Mouse (Mus musculus) layer of hippocampus, postnatal 25 days (tissue): Measurements from ENCODE around the gene Ephb1. TPM values are rescaled to one million over a fixed set of nuclear protein-coding genes. Genes with fewer than 3 reads are reported as not detected.

Source experiments
- DNase-seq, 2 experiments: peaks; one replicate each; pipeline ENCODE4 v3.0.0; 2022; ENCODE audit warnings: mixed read lengths in 2 of 2, low spot score in 1 of 2; ENCODE audit errors: extremely low spot score in 1 of 2
- total RNA-seq, 2 experiments: library from RNA; stranded (reverse); gene quantifications; 2 replicates each; pipeline ENCODE4 v1.2.3; 2021

The Ephb1 gene
- total RNA-seq, 2 experiments from 2014 or later, result 30.1 to 32.2 TPM

DNA sequence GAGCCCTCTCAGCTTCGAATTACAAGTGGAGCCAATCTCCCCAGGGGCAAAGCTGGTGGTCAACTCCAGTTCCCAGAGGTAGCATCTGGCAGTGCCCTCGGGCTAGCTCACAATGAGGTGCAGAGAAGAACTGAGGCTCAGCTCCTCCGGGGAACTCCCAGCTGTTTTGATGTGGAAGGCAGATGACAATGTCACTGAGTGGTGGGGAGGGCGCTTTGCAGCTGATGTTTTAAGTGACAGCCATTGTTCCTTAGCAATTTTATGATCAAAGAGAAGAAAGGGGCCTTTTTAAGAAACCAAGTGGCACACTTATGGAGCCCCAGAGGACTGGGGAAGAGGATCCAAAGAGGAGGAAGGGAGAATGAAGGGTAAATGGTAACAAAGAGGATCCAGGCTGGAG, 46.8 kb downstream of the Ephb1 start:
- DNase-seq, result no peak

DNA sequence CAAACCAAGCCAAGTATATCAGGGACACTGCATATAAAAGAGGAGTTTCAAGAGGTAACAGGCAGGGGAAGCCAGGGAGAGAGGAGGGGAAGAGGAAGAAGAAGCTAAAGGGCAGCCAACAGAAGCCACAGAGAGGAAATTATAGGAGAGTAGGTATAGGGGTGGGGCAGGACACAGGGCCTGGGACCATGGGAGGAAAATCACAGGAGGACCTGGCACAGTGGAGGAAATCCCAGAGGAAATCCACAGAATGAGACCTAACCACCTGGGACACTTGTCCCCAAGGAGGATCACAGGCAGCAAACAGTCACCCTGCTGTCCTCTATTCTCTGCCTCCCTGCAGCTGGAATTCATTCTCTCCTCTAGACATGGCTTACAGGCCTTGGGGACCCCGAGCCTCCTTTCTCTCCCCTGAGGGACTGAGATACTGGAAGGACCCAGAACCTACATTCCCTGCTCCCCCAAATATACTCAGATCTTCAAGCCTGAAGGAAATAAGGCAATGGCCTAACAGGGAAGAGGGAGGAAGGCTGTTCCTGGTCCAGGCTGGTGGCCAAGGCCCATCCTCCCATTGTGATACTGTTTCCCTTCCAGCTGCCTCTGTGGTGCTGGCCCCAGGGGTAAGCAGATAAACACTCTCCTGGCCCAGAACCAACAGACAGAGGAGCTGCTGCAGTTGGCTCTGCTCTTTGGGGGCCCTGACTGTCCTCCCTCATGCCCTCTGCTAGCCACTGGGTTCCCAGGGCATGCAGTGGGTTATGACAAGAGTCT, 47.7 kb downstream of the Ephb1 start:
- no peak for DNase-seq

DNA sequence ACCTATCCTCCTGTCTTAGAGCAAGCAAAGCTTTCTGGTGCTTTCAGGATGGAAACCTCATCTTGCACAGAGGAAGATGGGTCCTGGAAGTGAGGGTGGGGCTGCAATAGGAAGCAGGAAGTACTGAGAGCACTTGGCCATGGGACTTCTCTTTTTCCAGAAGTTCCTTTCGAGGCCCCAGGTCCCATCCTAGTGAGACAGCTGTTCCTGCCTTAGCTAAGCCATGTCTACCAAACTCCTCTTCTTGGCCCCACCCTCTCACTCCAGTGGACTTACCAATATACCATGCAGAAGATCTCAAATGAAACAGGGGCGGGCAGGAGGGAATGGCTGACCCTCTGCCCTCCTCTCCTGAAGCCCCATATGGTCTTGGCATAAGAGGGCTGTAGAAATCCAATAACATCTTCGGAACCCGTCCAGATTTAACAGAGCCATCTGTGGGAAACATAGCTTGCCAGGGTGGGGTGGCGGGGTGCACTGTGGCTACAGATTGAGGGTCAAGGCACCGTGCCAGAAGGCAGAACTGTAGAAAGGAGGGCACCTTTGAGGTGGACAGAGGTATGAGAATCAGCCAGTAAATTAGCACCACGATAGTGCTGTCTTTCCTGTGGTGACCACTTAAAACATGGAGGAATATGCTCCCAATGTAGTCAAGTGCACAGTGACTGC, 48.9 kb downstream of the Ephb1 start:
- DNase-seq, result no peak

DNA sequence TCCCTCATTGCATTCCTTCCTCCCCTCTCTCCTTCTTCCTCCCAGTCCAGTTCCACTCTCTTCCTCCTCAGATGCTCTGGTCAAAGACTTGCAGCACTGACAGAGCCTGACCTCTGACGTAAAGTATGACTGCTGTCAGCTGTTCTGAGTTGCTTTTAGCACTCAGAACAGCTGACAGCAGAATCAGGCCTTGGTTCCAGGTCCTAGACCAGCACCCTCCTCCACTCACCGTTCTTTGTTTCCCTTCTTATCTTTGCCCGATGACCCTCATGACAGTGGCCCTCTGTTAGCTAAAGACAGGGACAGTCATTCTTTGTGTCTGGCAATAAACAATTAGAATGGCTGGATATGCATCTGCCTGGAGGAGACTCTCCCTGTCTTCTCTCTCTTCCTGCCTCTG, 49.7 kb downstream of the Ephb1 start:
- no peak for DNase-seq

DNA sequence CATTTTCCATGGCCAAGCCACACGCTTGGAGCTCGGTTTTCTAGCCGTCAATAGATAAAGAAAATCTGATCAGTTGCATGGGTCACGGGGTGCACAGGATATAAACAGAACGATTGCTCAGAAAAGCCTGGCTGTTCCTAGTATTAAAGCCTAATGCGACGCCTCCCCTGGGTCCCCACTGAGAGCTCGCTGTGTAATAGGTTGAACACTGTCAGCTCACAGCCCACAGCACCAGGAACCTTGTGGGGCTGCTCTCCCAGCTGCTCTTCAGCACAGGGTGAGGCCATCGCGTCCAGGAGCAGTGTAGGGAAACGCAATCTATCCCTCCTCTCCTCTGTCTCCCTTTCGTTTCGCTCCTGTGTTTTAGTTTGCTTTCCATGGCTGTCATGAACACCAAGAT, 50.6 kb downstream of the Ephb1 start:
- no peak for DNase-seq

DNA sequence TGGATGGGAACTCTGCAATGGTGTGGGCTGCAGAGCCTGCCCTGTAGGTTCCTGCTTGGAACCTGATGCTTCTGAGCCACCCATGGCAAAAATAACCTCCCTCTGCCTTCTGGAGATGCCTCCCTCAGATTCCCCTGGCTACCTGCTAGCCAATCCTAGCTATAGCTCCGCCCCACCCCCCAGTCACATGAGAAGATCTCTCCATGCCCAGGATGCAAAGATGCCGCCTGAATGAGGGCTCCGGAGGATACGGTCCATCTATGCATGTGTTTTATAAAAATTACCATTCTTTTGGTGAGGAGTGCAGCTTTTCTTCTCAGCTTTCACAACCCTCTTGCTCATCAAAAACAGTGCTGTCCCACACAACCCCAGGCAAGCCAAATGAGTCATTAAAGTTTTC, 53.5 kb downstream of the Ephb1 start:
- no peak for DNase-seq

DNA sequence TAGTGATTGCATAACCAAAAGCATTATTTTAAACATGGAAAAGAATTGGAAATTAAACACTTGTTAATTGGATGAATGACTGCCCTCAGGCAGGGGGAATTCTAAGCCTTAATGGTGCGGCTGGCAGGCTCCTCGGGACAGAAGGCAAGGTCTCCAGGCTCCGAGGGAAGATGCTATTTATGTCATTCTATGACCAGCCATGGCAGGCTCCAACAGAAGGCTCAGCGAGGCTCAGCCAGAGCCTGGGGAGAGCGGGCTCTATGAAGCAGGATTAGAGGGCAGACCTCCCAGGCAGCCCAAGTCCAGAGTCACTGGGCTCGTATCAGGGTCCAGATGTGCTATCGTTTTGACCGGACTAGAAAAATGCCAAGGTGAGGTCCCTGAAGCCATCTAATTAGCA, 55.8 kb downstream of the Ephb1 start:
- DNase-seq, result no peak

DNA sequence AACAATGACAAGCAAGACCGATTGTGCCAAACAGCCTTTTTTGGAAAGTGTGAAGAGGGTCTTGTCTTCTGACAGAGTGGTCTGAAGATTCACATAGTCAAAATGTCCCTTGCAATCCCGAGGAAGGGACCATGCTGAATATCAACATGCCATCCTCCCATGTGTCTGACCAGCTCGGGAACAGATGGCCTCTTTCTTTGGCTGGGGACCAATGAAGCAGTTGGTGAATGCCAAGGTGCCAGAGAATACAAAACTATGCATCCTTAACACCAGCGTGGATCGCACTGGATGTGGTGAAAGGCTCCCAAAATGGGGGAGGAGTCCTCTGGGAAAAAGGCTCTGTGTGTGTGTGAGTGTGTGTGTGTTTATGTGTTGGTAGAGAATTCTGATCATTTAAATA, 56.5 kb downstream of the Ephb1 start:
- DNase-seq, result peak in 1 of 2 experiments; percentile 35

DNA sequence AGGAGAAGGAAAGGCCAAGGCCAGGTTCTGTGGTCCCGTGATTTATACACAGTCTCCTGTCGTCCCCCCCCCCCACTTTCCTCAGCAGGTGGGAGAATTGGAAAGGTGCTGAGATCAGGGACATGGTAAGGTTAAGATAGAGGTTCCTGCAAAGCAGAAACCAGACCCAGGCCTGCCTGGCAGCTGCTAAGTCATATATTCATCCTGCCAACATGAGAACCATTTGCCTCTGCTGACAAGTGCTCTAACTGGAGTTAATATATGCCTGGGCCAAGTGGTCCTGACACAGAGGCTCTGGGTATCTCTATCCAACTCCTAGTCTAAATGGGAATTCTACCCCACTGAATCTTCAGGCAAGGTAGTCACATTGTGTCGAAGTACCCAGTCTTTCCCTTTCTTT, 57.3 kb downstream of the Ephb1 start:
- no peak for DNase-seq

DNA sequence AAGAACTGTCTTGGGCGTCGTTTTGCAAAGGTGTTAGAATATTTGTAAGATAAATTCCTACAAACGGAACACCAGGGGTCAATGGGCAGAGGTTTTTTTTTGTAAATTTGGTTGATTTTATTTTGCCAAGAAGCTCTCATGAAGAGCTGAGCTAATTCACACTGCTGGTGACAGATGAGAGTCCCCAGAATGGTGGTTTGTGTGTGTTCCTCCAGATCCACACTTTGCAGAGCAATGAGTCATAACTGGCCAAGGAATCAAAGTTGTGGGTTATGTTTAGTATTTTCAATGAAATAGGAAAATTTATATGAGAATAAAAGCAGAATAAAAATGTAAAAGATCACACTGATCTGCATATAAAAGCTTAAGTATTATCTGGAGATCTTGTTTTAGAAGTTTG, 60.9 kb downstream of the Ephb1 start:
- DNase-seq, result no peak

DNA sequence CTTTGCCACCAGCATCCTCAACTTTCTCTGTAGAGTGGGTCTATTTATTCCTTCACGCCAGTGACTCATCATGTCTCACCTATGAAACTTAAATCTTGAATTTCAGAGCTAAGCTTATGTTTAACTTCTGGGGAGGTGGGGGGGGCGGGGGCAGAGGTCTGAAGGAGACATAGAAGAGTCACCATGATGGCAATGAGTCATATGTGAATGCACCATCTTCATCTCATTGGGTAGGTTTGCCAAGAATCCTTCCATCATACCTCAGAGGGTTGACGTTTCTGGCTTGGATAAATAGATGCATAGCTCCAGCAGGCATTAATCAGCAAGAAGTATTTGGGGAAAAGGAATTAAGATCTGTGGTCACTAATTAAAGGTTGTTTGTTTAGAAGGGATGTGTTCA, 63.3 kb downstream of the Ephb1 start:
- no peak for DNase-seq

DNA sequence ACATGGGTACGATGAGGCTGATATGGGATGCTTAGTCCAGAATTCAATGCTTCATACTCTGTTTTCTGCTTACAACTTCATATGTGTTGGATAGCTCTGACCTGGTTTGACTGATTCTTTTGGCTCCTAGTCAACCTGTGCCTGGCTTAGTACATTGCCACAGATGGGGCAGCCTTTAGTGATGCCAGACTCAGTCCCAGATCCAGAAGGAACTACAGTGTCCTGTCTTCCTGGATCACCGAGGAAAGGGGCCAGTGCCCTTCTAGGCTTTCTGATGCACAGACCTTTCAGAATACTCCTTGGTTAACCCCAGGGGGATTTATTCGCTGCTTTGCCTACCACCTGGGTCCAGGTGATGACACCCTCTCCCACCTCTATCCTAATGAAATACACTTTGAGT, 66.1 kb downstream of the Ephb1 start:
- DNase-seq, result no peak

DNA sequence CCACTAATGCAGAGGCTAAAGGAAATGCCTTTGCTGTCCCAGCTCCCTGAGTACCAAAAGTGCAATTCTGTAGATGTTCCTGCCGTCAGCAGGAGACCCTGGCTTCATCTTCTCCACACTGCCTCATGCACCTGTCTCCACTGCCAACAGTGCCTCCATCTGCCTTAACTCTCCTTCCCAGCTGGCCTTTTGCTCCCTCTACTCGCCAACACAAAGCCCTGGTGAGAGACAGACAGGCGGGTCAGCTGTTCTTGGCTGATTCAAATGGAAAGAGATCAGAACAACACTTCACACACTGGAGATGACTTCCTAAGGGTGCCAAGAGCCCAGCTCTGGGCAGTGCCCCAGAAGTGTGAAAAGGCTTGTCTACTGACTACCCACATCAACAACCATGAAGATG, 78.6 kb downstream of the Ephb1 start:
- no peak for DNase-seq

DNA sequence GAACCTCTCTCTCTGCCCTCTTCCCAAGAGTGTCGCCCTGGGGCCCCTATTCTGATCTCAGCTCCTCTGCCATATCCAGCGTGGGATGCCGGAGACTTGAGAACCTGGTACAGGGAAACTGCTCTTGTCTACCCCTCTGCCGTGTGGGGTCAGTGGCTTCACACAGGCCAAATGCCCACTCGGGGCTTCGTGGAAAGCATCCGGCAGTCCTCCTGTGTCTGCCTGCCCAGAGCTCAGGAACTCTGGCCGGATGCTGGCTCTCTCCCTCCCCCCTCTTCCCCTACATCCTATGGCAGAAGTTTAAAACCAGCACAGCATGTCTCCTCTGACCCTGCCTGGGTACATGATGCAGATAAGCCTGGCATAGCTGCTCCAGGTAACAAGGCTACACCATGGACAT, 80.5 kb downstream of the Ephb1 start:
- DNase-seq, result no peak

DNA sequence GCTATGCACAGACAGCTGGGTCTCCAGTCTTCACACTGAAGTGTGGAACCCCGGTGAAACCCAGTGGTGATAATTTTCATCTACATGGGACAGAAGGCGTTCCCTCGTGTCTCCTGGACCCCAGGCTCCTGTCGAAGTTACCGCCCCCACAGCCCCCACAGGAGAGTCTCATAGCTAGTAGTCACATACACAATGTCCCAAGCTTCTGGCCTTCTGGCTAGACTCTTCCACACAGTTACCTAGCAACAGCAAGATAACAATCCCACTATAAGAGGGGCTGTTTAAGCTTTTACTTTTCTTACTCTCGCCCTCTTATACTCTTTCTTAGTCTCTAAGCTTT, 81.1 kb downstream of the Ephb1 start:
- DNase-seq, result no peak

DNA sequence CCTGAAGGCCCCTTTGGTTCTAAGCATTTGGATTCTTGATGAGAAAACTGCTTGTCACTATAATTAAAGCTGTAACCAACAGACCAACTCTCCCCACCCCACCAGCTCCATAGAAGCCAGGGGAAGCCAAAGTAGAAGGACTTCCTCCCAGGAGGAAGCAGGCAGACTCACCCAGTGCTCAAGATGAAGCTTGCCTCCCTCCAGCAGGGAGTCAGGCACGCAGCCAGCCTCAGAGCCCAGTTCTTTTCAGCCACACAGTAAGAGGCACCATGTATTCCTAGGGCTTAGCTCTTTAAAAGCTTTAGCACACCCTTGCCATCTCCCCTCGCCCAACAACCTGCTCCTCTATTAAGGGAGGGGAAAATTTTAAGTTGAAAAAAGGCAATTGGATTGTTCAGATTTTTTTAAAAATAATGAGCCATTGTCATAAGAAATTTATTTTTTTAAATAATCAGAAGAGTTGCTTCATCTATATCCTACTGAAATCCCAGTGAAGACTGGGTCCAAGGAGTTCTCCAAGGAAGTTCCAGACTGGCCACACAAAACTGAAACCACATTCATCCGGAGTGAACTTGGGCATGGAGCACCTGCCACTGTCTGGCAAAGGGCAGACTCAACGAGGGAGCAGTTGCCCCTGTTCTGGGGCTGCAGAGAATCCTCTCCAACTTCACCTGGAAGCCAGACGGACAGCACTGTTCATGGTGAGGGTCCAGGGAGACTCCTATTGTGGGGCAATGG, 81.6 kb downstream of the Ephb1 start:
- peak in 1 of 2 experiments; percentile 15 for DNase-seq

DNA sequence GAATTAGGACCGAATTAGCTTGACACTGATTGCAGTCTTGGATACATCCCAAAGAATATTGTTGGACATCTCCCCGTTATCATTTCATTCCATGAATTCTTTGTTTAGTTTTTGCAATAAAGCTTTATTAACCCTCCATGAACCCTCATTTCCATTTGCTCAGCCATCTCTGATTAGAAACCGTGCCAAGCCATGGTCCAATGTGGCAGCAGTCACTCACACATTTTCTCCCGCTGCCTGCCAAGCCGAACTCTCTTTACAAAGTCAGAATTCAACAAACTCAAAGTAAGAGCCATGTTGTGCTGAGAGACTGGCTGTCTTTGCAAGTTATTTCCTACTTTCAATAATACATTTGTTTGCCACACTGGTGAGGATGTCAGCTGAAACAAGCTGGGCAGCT, 84.0 kb downstream of the Ephb1 start:
- DNase-seq, result no peak

DNA sequence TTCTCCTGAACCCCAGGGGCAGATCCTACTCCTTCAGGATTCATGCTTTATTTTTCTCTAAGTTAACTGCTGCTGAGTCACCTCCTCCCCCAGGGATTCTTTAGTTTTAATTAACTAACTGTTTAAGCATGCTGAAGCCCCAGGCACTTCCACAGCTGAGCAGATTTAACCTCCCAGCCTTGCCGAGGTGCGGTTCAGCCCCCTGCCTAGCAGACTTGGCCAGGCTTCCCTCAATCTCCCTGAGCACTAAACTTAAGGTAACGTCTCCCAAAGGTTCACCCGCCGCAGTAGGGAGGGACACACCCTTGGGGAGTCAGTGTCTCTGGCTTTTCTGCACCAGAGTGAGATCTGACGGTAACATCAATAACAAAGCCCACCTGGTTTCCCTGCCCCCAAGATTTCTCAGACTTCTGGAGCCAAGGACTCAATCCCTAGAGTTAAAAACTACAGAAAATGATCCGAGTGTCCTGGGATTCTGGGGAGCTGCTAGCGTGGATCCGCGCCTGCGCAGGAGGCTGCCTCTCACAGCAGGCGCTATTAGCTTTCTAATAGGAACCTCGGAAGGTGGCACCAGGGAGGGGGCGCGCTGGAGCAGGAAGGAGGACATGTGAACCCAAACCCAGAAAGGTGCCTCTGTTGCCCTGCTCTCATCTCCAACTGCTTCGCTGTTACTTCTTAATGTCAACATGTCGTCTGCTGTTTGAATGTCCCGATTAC, 87.0 kb downstream of the Ephb1 start:
- DNase-seq, result peak; percentile 19 to 44

DNA sequence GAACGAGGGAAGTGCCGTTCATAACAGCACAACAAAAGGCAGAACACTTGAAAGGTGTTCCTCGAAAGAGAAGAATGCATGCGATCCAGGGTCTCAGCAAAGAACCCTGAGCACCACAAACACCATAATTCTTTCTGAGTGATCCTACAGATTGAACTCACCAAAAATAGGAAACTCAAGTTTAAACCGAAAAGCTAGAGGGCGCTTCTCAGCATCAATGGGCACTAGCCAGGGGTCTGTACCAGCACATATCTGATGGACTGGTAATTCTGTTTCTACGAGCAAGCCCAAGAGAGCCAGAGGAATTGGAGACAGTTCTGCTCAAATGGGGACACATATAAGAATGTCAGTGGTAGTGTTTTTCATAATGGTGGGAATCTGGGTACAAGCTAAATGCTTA, 90.7 kb downstream of the Ephb1 start:
- no peak for DNase-seq

DNA sequence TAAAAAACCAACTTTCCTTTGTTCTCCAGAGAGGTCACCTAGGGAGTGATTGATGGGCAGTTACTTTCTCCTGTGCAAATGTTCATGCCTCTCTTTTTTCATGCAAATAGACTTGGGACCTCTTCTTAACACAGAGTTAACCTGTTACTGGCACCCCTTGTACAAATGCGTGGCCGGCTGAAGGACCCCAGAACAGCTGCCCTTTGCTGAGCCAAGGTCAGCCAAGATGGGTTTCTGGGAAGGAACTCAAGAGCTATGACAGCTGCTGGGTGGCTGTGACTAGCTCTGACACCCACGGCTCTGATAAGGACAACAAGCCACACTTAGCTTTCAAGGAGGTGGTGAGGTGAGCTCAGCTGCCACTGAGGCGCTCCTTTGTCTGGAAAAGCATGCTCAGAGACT, 92.4 kb downstream of the Ephb1 start:
- DNase-seq, result no peak

DNA sequence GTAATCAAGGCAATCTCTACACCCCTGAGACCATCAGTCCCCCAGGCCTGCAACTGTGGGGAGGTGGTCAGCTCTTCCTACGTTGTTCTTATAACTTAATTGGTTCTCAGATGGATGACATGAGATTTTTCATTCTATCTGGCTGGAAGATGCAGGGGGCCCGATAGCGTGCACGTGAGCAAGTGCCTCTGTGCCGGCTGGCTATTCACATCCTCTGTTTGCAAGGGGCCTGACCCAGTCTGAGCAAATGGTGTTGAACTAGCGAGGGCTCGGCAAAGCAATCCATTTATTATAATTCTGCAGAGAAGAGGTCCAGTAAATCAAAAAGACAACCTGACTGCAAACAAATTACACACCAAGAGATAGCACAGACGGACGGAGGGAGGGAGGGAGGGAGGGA, 93.0 kb downstream of the Ephb1 start:
- DNase-seq, result no peak
